Mouse (Mus musculus) C2C12 (cell line): Measurements from ENCODE around the gene Tbc1d23. TPM values are rescaled to one million over a fixed set of nuclear protein-coding genes. Genes with fewer than 3 reads are reported as not detected.

Experiments
- H3K27me3 ChIP-seq: one replicate; pipeline ENCODE4 v1.6.1; 2011; ENCODE audit not compliant: control insufficient read depth, insufficient read depth, insufficient read length
- H3K36me3 ChIP-seq: one replicate; pipeline ENCODE4 v1.6.1; 2011; ENCODE audit not compliant: control insufficient read depth, insufficient read depth
- H3K4me3 ChIP-seq: one replicate; pipeline ENCODE4 v1.5.1; 2011; ENCODE audit warnings: mild to moderate bottlenecking, control low read depth; ENCODE audit not compliant: poor library complexity, insufficient read depth, severe bottlenecking
- H3K79me2 ChIP-seq: one replicate; pipeline ENCODE4 v1.6.1; 2011; ENCODE audit not compliant: control insufficient read depth, insufficient read depth
- H3K79me3 ChIP-seq: one replicate; pipeline ENCODE4 v1.6.1; 2011; ENCODE audit warnings: low read depth, control low read depth
- H3ac ChIP-seq: one replicate; pipeline ENCODE3; 2011; ENCODE audit warnings: low read depth; ENCODE audit not compliant: control insufficient read depth, insufficient read length
- CEBPB ChIP-seq: IDR thresholded peaks from one replicate; pipeline ENCODE4 v1.6.1; 2011; ENCODE audit warnings: low read depth, mild to moderate bottlenecking, control low read depth, moderate library complexity
- CTCF ChIP-seq: IDR thresholded peaks from one replicate; pipeline ENCODE4 v1.5.1; 2011; ENCODE audit not compliant: control insufficient read depth, insufficient read depth, insufficient read length
- FOSL1 ChIP-seq: IDR thresholded peaks from one replicate; pipeline ENCODE4 v1.8.0; 2011; ENCODE audit warnings: mild to moderate bottlenecking, low read length; ENCODE audit not compliant: poor library complexity, insufficient read depth, severe bottlenecking
- MAX ChIP-seq: IDR thresholded peaks from one replicate; pipeline ENCODE4 v1.6.1; 2011; ENCODE audit warnings: mild to moderate bottlenecking, control low read depth
- MYOD1 ChIP-seq: IDR thresholded peaks from one replicate; pipeline ENCODE4 v1.6.1; 2011; ENCODE audit warnings: low read depth; ENCODE audit not compliant: control insufficient read depth, insufficient read length
- MYOG ChIP-seq: IDR thresholded peaks from one replicate; pipeline ENCODE4 v1.6.1; 2011; ENCODE audit not compliant: control insufficient read depth, insufficient read length; ENCODE audit errors: extremely low read depth
- USF1 ChIP-seq: IDR thresholded peaks from one replicate; pipeline ENCODE4 v1.6.1; 2011; ENCODE audit warnings: low read depth, mild to moderate bottlenecking, control low read depth, moderate library complexity
- polyA plus RNA-seq: library from polyadenylated mRNA; unstranded; fragments of >200 nt; fragmentation: generic; extraction: Trizol; gene quantifications from one replicate; pipeline ENCODE4 v1.2.1, GENCODE M21; 2012; ENCODE audit warnings: missing spikeins

Tbc1d23 gene
- polyA plus RNA-seq, 1 experiment = 5.3 TPM

DNA sequence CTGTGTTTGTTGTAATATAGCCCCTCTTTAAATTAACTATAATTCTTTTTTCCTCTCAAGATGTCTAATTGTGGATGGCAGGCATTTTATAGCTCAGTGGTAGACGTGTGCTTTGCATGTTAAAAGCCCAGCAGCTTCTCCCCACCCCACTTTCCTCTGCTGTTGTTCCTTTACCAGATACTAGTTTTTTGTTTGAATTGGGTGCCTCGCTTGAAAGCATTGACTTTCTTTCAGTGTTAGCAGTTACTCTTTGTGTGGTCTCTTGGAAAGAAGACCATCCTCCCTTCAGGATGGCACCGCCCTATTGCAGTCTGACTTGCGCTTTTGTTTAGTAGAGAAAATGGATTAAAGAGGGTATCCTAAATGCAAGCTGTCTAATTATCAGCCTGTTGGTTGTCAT is 99.8 kb downstream of the Tbc1d23 start:
- Histone ChIP-seq H3K79me3 (peaks cover 88% of the 10 kb centered on the region), H3K79me2 (peaks cover 100% of the 10 kb centered on the region), H3K4me3 (no peak overlapping the region), H3K27me3 (no peaks in the 10 kb centered on the region), H3K36me3 (peaks cover 68% of the 10 kb centered on the region), H3ac (no peak overlapping the region)
- no peak for TF ChIP-seq CTCF
- no peak for TF ChIP-seq USF1
- no peak for TF ChIP-seq MYOG
- TF ChIP-seq MYOD1 = no peak
- no peak for TF ChIP-seq FOSL1
- no peak for TF ChIP-seq MAX
- TF ChIP-seq CEBPB = no peak

GRCm38 (mm10) chr16:57130752-57131400 is 100.4 kb downstream of the Tbc1d23 start:
- Histone ChIP-seq H3K79me3 (peaks cover 92% of the 10 kb centered on the region), H3K4me3 (no peak overlapping the region), H3K36me3 (peaks cover 66% of the 10 kb centered on the region), H3K27me3 (no peaks in the 10 kb centered on the region), H3ac (no peak overlapping the region), H3K79me2 (peaks cover 100% of the 10 kb centered on the region)
- TF ChIP-seq USF1 (no peak), MAX (no peak), CTCF (no peak), MYOG (no peak), CEBPB (no peak), FOSL1 (no peak), MYOD1 (no peak)

GRCm38 (mm10) chr16:57127825-57128224 is 103.5 kb downstream of the Tbc1d23 start:
- TF ChIP-seq CTCF (no peak), USF1 (no peak), MYOG (no peak), MAX (no peak), FOSL1 (no peak), CEBPB (no peak), MYOD1 (no peak)
- peaks cover 98% of the 10 kb centered on the region for H3K79me3 ChIP-seq
- peaks cover 100% of the 10 kb centered on the region for H3K79me2 ChIP-seq
- H3K27me3 ChIP-seq = no peaks in the 10 kb centered on the region
- peaks cover 49% of the 10 kb centered on the region for H3K36me3 ChIP-seq
- no peak overlapping the region for H3K4me3 ChIP-seq
- no peak overlapping the region for H3ac ChIP-seq

- Histone ChIP-seq H3K36me3 (peaks cover 43% of the 10 kb centered on the region), H3K27me3 (no peaks in the 10 kb centered on the region), H3ac (no peak overlapping the region), H3K79me3 (peaks cover 92% of the 10 kb centered on the region), H3K4me3 (no peak overlapping the region), H3K79me2 (peaks cover 98% of the 10 kb centered on the region)
- TF ChIP-seq CTCF (no peak), MYOD1 (no peak), FOSL1 (no peak), MYOG (no peak), MAX (no peak), CEBPB (no peak), USF1 (no peak)
These were observed 105.0 kb downstream of the Tbc1d23 start for GRCm38 (mm10) chr16:57126268-57126667.

DNA sequence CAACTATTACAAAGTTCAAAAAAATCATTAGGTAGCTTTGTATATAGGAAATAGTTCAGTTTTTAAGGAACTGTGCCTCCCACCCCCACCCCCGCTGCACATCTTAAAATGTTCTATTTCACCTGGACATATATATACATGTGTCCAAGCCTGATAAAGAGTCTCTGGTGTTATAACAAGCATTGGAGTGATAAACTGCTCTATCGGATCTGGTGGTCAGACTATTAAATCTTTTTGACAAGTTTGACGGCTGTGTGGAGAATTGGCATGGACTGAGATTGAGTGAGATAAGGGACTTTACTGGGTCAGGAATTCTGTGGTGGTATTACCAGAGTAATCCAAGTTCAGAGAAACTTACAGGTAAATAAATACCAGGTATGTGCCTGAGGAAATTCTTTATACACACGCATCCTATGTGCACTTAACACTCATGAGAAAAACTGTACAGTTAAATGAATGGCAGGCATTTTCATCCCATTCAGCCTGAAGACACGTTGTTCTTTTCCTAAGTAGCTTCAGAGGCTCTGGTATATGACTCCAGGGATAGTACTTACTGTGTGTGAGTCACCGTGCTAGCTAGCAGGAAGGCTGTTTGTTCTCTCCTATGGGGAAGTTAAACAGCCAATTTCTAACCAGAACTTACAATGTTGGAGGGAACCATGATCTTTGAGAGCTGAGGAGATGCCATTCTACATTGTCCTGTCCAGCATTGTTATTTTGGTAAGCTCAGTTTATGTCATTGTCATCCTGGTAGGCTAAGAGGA is 108.4 kb downstream of the Tbc1d23 start:
- peaks cover 32% of the 10 kb centered on the region for H3K36me3 ChIP-seq
- TF ChIP-seq FOSL1 (no peak), USF1 (no peak), MAX (no peak), CTCF (no peak), CEBPB (no peak), MYOG (no peak), MYOD1 (no peak)
- H3ac ChIP-seq = peak overlapping the region; percentile 24
- H3K27me3 ChIP-seq = peaks cover 3% of the 10 kb centered on the region
- H3K4me3 ChIP-seq = peak overlapping the region; percentile 94
- peaks cover 58% of the 10 kb centered on the region for H3K79me3 ChIP-seq
- H3K79me2 ChIP-seq = peaks cover 64% of the 10 kb centered on the region
